Mouse (Mus musculus) urinary bladder, postnatal 36 days (tissue): ENCODE measurements around the gene Rilp.
"Not testable (repeated sequence)": the region's sequence is repeated elsewhere in the genome, so short reads cannot be mapped to it uniquely, and the experiment has no call there.

Experiments used
- DNase-seq, 2 experiments: peaks; one replicate each; pipeline ENCODE4 v3.0.0; 2022; ENCODE audit warnings: low spot score in 2 of 2, mixed read lengths in 1 of 2

Gene Rilp

DNA sequence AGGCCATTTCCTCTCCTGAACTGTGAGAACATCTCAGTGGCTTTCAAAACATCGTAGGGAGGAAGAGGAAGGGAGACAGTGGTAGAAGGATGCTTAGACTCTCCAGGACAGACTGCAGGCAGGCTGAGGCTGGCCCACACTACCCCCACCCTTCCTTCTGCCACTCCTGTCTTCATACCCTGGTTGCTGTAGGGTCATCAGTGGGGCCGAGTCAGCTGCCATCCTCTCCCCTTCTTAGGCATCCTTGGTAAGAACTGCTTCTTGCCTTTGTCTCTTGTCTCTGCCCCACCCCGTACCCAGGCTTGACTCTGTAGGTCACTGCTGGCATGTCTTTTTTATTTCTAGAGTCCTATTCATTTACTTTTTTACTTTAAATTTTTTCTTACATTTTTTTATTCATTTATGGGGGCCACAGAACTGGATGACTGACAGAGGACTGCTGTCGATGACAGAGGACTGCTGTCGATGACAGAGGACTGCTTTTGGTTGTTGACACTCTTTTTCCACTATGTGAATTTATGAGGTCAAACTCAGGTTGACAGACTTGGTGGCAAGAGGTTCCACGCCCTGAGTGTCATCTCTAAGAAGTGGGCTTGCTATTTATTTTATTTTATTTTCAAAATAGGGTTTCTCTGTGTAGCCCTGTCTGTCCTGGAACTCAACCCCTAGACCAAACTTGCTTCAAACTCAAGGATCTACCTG is 23.6 kb downstream of the Rilp start:
- DNase-seq: no peak

- DNase-seq: no peak
Observed at GRCm38 (mm10) chr11:75534286-75535033, 24.6 kb downstream of the Rilp start.

GRCm38 (mm10) chr11:75535106-75535795 is 25.4 kb downstream of the Rilp start:
- no peak for DNase-seq

DNA sequence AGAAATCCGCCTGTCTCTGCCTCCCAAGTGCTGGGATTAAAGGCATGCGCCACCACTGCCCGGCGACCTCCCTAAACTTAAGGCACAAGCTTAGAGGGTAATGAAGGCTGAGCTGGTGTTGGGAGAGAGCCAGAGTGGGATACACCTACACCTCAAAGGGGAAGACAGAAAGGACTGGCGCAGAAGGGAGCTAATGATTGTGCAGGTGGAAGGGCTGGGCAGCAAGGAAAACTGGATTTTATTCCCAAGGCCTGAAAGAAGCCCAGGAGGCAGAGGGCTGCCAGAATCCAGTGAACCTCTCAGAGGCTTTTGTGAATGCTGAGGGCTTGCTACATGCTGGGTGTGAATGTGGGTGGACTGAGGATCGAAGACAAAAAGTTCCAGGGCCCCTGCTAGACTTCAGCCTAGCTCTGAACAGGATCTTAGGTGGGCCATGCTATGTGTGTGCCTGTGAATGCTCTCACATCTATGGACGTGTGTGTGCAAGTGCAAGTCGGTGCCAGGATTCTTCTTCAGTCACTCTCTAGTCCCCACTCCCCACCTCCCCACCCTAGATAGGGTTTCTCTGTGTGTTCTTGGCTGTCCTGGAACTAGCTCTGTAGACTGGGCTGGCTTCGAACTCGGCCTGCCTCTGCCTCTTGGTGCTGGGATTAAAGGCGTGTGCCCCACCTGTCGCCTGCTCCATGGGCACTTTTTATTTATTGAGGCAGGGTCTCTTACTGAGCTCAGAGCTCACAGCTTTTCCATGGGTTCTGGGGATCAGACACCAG is 26.5 kb downstream of the Rilp start:
- DNase-seq: no peak

DNA sequence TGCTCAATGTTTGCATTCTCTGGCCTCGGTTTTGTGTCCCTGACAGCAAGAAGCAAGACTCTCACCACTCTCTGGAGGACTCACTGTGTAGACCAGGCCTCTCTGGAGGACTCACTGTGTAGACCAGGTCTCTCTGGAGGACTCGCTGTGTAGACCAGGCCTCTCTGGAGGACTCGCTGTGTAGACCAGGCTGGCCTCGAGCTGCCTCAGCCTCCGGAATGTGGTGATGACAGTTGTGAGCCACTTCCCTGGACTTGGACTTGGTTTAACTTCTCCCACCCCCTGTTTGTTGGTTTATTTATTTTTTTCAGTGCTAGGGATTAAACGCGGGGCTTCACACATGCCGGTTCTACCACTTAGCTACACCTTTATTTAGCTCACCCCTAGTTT is 27.1 kb downstream of the Rilp start:
- DNase-seq: no peak

DNA sequence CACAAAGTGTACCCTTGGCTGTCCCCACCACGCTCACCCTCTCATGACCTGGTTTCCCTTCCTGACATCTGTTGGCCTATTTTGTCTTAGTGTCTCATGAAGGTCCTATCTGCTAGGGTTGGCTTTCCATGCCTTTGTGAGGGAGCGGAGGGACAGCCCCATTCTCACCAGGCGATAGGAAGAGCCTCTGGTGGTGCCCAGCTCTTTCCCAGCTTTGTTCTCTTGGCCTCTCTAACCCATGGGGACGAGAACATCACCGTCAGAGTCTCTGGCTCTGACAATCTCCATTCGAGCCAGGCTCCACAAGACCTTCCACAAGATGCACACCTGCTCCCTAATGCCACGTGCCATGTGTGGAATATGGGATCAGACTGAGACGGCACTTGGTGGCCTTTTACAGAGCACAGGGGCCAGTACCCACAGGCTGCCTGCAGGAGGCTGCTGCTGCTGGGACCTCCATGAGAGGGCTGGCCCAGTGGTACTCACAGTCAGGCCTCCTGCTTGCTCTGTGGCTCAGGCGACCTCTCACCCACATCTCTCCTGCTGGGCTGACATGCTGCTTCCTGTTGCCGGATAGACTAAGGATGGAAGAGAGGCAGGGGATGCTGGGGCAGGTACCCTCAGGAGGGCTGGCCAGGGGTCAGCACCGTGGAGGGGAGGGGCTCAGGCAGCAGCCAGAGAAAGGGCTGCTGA is 27.7 kb downstream of the Rilp start:
- no peak for DNase-seq

- DNase-seq: no peak
Observed at GRCm38 (mm10) chr11:75538184-75538969, 28.5 kb downstream of the Rilp start.

DNA sequence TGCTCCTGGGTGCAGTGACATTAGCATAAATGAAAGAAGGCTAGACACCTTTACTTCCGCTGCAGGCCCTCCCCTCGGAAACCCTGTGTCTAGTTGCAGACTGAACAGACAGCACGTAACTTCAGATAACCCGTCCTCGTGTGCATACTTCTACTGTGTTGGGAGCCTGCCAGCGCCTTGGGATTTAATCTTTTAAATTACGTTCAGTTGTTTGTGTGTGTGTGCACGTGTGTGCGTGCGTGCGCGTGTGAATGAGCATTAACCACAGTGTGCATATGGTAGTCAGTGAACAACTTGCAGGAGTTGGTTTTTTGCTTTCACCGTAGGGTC is 29.0 kb downstream of the Rilp start:
- no peak for DNase-seq

DNA sequence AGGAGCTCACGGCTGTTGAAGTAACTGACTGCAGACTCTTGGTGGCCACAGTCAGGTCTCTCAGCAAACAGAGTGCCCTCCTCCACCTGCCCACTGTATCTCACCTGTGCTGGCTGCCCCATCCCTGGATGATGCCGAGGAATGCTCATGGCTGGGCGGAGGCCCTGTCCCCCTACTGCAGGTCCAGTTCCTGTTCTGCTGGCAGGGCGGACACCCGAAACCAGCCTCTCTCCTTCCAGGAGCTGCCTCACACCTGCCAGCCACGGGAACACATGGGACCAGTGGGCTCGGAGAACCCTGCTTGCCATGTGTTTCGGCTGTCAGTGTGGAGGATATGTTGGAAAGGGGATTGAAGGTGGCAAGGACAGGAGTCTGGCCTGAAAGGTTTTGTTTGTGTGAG is 30.3 kb downstream of the Rilp start:
- DNase-seq: no peak

DNA sequence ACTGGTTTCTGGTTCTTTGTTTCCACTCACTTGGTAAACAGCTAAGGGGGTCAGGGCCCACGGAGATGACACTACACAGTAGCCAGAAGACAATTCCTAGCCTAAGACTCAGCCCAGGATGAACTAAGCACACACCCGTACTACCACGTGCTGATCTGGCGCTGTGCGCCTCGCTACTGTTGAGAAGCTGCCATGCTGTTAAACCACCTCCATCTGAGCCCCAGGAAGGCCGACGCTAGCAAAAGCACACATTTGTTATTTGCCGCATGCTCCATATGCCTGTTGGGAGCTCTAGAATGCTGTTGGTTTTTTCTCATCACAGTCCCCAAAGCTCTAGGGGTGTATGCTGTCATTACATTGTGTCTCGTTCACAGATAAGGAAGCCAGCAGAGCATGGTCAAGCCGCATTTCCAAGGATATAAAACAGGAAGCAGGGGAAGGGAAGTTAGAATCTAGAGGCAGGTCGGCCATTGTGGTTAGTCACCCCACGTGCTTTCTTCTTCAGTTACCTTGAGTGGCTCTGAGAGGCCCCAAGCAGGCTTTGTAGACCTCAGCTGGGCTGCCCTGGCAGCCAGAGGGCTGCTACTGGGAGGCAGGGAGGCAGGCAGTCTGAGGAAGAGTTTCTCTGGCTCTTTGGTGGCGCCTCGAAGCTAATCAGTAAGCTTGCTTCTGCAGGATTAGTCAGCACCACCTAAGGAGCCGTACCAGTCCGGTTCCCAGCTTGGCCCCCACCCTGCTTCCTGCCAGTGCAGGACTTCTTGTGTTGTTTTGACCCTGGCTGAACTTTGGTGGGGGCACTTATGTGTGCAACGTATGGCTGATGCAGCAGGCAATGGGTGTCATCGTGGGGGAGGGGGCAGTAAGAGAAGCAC is 31.1 kb downstream of the Rilp start:
- no peak for DNase-seq

DNA sequence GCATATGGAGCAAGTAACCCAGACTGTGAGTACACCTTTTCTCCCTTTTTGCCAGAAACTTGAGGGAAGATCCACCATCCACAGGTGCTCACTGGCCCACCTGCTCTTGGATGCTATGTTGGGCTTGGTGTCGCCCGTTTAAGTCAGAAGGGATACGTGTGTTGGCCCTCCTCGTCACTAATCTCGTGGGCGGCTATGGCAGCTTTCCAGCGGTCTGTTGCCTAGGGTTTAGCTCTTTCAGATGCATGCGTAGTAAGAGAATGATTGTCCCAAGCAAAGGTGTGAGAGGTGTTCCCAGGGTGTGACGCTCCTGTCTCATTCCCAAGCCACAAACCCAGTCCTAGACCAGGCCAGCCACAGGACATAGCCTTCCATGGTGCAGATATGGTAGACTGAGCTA is 34.8 kb downstream of the Rilp start:
- DNase-seq: no peak

DNA sequence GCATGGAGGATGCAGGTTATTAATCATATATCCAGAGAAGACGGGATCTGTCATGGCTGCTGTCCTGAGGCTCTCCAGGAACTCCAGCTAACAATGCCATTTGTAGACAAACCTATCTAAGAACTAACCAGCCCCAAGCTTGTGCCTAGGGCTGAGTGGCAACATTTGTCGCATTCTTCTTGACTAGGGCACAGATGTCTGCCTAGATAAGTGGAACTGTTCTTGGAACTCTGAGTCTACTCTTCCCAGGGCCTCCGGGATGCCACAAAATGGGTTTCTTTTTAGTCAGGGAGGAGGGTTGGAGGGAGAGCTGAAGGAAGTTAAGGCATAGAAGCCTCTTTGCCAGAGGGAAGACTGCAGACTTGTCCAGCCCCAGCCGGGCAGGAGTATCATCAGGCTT is 36.2 kb downstream of the Rilp start:
- DNase-seq: no peak

- DNase-seq: no peak
Observed at GRCm38 (mm10) chr11:75549658-75550111, 39.8 kb downstream of the Rilp start.

GRCm38 (mm10) chr11:75550200-75550946 is 40.5 kb downstream of the Rilp start:
- DNase-seq: peak in 1 of 2 experiments; percentile 50

- no peak for DNase-seq
Observed at GRCm38 (mm10) chr11:75551321-75551720, 41.4 kb downstream of the Rilp start.

- DNase-seq: peak in 1 of 2 experiments; percentile 56
Observed at GRCm38 (mm10) chr11:75551961-75552441, 42.1 kb downstream of the Rilp start.

DNA sequence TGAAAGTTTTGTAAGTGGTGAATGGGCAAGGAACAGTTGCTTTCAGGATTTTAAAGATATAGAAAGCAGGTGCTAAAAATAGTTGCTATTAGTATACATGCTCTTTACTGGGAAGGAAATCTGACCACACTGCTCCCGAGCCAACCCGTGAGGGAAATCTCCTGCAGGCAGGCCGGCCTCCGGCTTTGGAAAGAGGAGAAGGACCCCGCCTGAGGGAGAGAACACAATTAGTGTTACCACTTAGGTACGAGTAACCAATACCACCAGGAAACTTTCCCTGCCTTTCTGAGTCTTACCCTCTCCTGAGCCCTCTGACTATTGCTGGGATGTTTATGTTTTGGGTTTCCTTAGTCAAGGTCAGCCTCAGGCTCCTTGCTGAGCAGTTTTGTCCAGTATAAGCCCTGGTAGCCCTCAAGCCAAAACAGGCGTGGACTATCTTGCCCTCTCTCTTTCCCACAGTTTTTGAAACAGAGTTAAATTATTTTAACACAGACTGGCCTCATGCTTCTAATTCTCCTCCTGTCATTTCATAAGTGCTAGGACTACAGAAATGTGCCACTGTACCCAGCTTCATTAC is 43.1 kb downstream of the Rilp start:
- no peak for DNase-seq

GRCm38 (mm10) chr11:75556006-75556405 is 46.1 kb downstream of the Rilp start:
- DNase-seq: not testable (repeated sequence)
